Mouse (Mus musculus): ENCODE measurements around the gene Gm20671. TPM values are rescaled to one million over a fixed set of nuclear protein-coding genes. Genes with fewer than 3 reads are reported as not detected.
"Not testable (repeated sequence)": the region's sequence is repeated elsewhere in the genome, so short reads cannot be mapped to it uniquely, and the experiment has no call there.

Gene Gm20671
- total and polyA plus RNA-seq, 2 experiments from 2014 or later = 0.88 TPM; not detected in 1

- Histone ChIP-seq H3K27ac (ENCODE audit: low read depth) (no peak overlapping the region), H3K4me1 (ENCODE audit: control insufficient read depth, insufficient read depth) (no peaks in the 10 kb centered on the region), H3K36me3 (replicated peaks; ENCODE audit: control insufficient read depth, insufficient read depth, low read length) (0 out of 2 replicates have a peak, but pooled peaks cover 5% of the 10 kb centered on the region), H3K9ac (replicated peaks; ENCODE audit: low read depth, low read length) (no peak overlapping the region), H3K4me3 (ENCODE audit: low read depth, low read length) (no peak overlapping the region), H3K27me3 (ENCODE audit: control insufficient read depth, insufficient read depth, low read length) (no peaks in the 10 kb centered on the region), H3K9me3 (replicated peaks; ENCODE audit: control insufficient read depth, low read length) (no peaks in the 10 kb centered on the region), H3K4me2 (ENCODE audit: low read depth, low read length) (no peak overlapping the region)
- WGBS = 76% methylated on average over 3 of the region's 3 CpGs
- TF ChIP-seq EP300 (IDR thresholded peaks at IDR 0.05; ENCODE audit: low read depth) = no peak
- TF ChIP-seq CTCF (IDR thresholded peaks at IDR 0.05; ENCODE audit: low read depth) = no peak
- no peak for DNase-seq (ENCODE audit: low spot score)
- ATAC-seq (ENCODE audit: insufficient read depth, low read depth) = no peak
Observed at GRCm38 (mm10) chr5:32767004-32767403, 59.9 kb downstream of the Gm20671 start.

- H3K4me3 ChIP-seq (ENCODE audit: low read depth, low read length) = no peak overlapping the region
- H3K36me3 ChIP-seq (replicated peaks; ENCODE audit: control insufficient read depth, insufficient read depth, low read length) = 0 out of 2 replicates have a peak, but pooled peaks cover 5% of the 10 kb centered on the region
- peak; percentile 51 for ATAC-seq (ENCODE audit: insufficient read depth, low read depth)
- no peak overlapping the region for H3K4me2 ChIP-seq (ENCODE audit: low read depth, low read length)
- no peak overlapping the region for H3K27ac ChIP-seq (ENCODE audit: low read depth)
- no peaks in the 10 kb centered on the region for H3K27me3 ChIP-seq (ENCODE audit: control insufficient read depth, insufficient read depth, low read length)
- H3K9me3 ChIP-seq (replicated peaks; ENCODE audit: control insufficient read depth, low read length) = no peaks in the 10 kb centered on the region
- 55% methylated on average over 5 of the region's 5 CpGs for WGBS
- DNase-seq (ENCODE audit: low spot score) = peak; percentile 14
- TF ChIP-seq EP300 (IDR thresholded peaks at IDR 0.05; ENCODE audit: low read depth) (peak; percentile 48; the same call in 1 of the 2 replicates), CTCF (IDR thresholded peaks at IDR 0.05; ENCODE audit: low read depth) (no peak)
- no peaks in the 10 kb centered on the region for H3K4me1 ChIP-seq (ENCODE audit: control insufficient read depth, insufficient read depth)
- H3K9ac ChIP-seq (replicated peaks; ENCODE audit: low read depth, low read length) = no peak overlapping the region
Observed at GRCm38 (mm10) chr5:32761566-32762140, 65.3 kb downstream of the Gm20671 start.

GRCm38 (mm10) chr5:32760787-32761186 lies 66.1 kb downstream of the Gm20671 start:
- Histone ChIP-seq H3K27me3 (ENCODE audit: control insufficient read depth, insufficient read depth, low read length) (no peaks in the 10 kb centered on the region), H3K36me3 (replicated peaks; ENCODE audit: control insufficient read depth, insufficient read depth, low read length) (0 out of 2 replicates have a peak, but pooled peaks cover 5% of the 10 kb centered on the region), H3K4me3 (ENCODE audit: low read depth, low read length) (no peak overlapping the region), H3K4me1 (ENCODE audit: control insufficient read depth, insufficient read depth) (no peaks in the 10 kb centered on the region), H3K9ac (replicated peaks; ENCODE audit: low read depth, low read length) (no peak overlapping the region), H3K9me3 (replicated peaks; ENCODE audit: control insufficient read depth, low read length) (no peaks in the 10 kb centered on the region), H3K4me2 (ENCODE audit: low read depth, low read length) (no peak overlapping the region), H3K27ac (ENCODE audit: low read depth) (no peak overlapping the region)
- peak; percentile 47; the same call in 1 of the 2 replicates for ATAC-seq (ENCODE audit: insufficient read depth, low read depth)
- TF ChIP-seq CTCF (IDR thresholded peaks at IDR 0.05; ENCODE audit: low read depth) (no peak), EP300 (IDR thresholded peaks at IDR 0.05; ENCODE audit: low read depth) (no peak)
- DNase-seq (ENCODE audit: low spot score) = peak; percentile 20
- 33% methylated on average over 3 of the region's 3 CpGs for WGBS

GRCm38 (mm10) chr5:32760352-32760751 lies 66.6 kb downstream of the Gm20671 start:
- H3K4me2 ChIP-seq (ENCODE audit: low read depth, low read length); H3K27me3 ChIP-seq (ENCODE audit: control insufficient read depth, insufficient read depth, low read length); H3K9ac ChIP-seq (replicated peaks; ENCODE audit: low read depth, low read length); H3K9me3 ChIP-seq (replicated peaks; ENCODE audit: control insufficient read depth, low read length); H3K4me3 ChIP-seq (ENCODE audit: low read depth, low read length); H3K36me3 ChIP-seq (replicated peaks; ENCODE audit: control insufficient read depth, insufficient read depth, low read length); ATAC-seq (ENCODE audit: insufficient read depth, low read depth); H3K4me1 ChIP-seq (ENCODE audit: control insufficient read depth, insufficient read depth); DNase-seq (ENCODE audit: low spot score); H3K27ac ChIP-seq (ENCODE audit: low read depth): not testable (repeated sequence)
- 93% methylated on average over 16 of the region's 18 CpGs for WGBS

- Histone ChIP-seq H3K4me3 (ENCODE audit: low read depth, low read length) (no peak overlapping the region), H3K27ac (ENCODE audit: low read depth) (no peak overlapping the region), H3K27me3 (ENCODE audit: control insufficient read depth, insufficient read depth, low read length) (no peaks in the 10 kb centered on the region), H3K4me2 (ENCODE audit: low read depth, low read length) (no peak overlapping the region), H3K36me3 (replicated peaks; ENCODE audit: control insufficient read depth, insufficient read depth, low read length) (0 out of 2 replicates have a peak, but pooled peaks cover 5% of the 10 kb centered on the region), H3K4me1 (ENCODE audit: control insufficient read depth, insufficient read depth) (no peaks in the 10 kb centered on the region), H3K9ac (replicated peaks; ENCODE audit: low read depth, low read length) (no peak overlapping the region), H3K9me3 (replicated peaks; ENCODE audit: control insufficient read depth, low read length) (no peaks in the 10 kb centered on the region)
- ATAC-seq (ENCODE audit: insufficient read depth, low read depth) (no peak), DNase-seq (ENCODE audit: low spot score) (no peak)
- 81% methylated on average over 2 of the region's 2 CpGs for WGBS
- no peak for TF ChIP-seq EP300 (IDR thresholded peaks at IDR 0.05; ENCODE audit: low read depth)
- TF ChIP-seq CTCF (IDR thresholded peaks at IDR 0.05; ENCODE audit: low read depth) = no peak
Observed at GRCm38 (mm10) chr5:32759662-32760061, 67.2 kb downstream of the Gm20671 start.

- Histone ChIP-seq H3K4me2 (ENCODE audit: low read depth, low read length) (no peak overlapping the region), H3K4me3 (ENCODE audit: low read depth, low read length) (no peak overlapping the region), H3K4me1 (ENCODE audit: control insufficient read depth, insufficient read depth) (no peaks in the 10 kb centered on the region), H3K9ac (replicated peaks; ENCODE audit: low read depth, low read length) (no peak overlapping the region), H3K27me3 (ENCODE audit: control insufficient read depth, insufficient read depth, low read length) (no peaks in the 10 kb centered on the region), H3K36me3 (replicated peaks; ENCODE audit: control insufficient read depth, insufficient read depth, low read length) (no peaks in the 10 kb centered on the region), H3K9me3 (replicated peaks; ENCODE audit: control insufficient read depth, low read length) (no peaks in the 10 kb centered on the region), H3K27ac (ENCODE audit: low read depth) (no peak overlapping the region)
- WGBS = 88% methylated on average over 8 of the region's 8 CpGs
- DNase-seq (ENCODE audit: low spot score) = no peak
- TF ChIP-seq CTCF (IDR thresholded peaks at IDR 0.05; ENCODE audit: low read depth) (no peak), EP300 (IDR thresholded peaks at IDR 0.05; ENCODE audit: low read depth) (no peak)
- ATAC-seq (ENCODE audit: insufficient read depth, low read depth) = no peak
Observed at GRCm38 (mm10) chr5:32756141-32756540, 70.8 kb downstream of the Gm20671 start.

Measured in heart, postnatal 0 days (tissue).